Mouse (Mus musculus): ENCODE data around the gene Cdh4.

- TF ChIP-seq CTCF (IDR thresholded peaks at IDR 0.05; ENCODE audit: low read depth) (no peak), EP300 (IDR thresholded peaks at IDR 0.05; ENCODE audit: low read depth) (no peak)
These were observed 247.5 kb downstream of the Cdh4 start for GRCm38 (mm10) chr2:179689761-179690160.

Data from heart, postnatal 0 days (tissue).